Mouse (Mus musculus) erythroblast, embryonic 14.5 days (primary cell): ENCODE data around the gene Polq. TPM values are rescaled to one million over a fixed set of nuclear protein-coding genes. Genes with fewer than 3 reads are reported as not detected.
"Not testable (repeated sequence)": the region's sequence is repeated elsewhere in the genome, so short reads cannot be mapped to it uniquely, and the experiment has no call there.

ENCODE experiments used
- H3K27me3 ChIP-seq: 2 replicates; pipeline ENCODE4 v1.6.1; 2012; ENCODE audit warnings: inconsistent platforms; ENCODE audit not compliant: control insufficient read depth
- H3K36me3 ChIP-seq: 2 replicates; pipeline ENCODE4 v1.6.1; 2012; ENCODE audit warnings: mild to moderate bottlenecking, inconsistent platforms; ENCODE audit not compliant: control insufficient read depth
- H3K4me1 ChIP-seq: 2 replicates; pipeline ENCODE4 v1.6.1; 2012; ENCODE audit warnings: inconsistent platforms; ENCODE audit not compliant: control insufficient read depth
- H3K4me3 ChIP-seq: replicated peaks from 2 replicates; pipeline ENCODE3; 2012; ENCODE audit warnings: moderate library complexity, mild to moderate bottlenecking, inconsistent platforms
- H3K9me3 ChIP-seq: 2 replicates; pipeline ENCODE4 v1.6.1; 2012; ENCODE audit warnings: low read length, inconsistent platforms, mixed read lengths; ENCODE audit not compliant: control insufficient read depth
- GATA1 ChIP-seq: IDR thresholded peaks from 2 replicates; pipeline ENCODE4 v1.6.1; 2012; ENCODE audit warnings: low read length, inconsistent platforms, mixed read lengths
- TAL1 ChIP-seq: IDR thresholded peaks from 3 replicates; pipeline ENCODE4 v1.6.1; 2012; ENCODE audit warnings: low read length, inconsistent platforms, mixed read lengths
- polyA plus RNA-seq: library from polyadenylated mRNA; stranded (reverse); fragments of >175 nt; gene quantifications from 2 replicates; pipeline ENCODE4 v1.2.3, GENCODE M21; 2012

Gene Polq
- polyA plus RNA-seq, 1 experiment: 0.44 TPM

- Histone ChIP-seq H3K4me3 (no peak overlapping the region), H3K9me3 (no peaks in the 10 kb centered on the region; the same call in 1 of the 2 replicates), H3K4me1 (no peaks in the 10 kb centered on the region), H3K36me3 (peaks cover 86% of the 10 kb centered on the region), H3K27me3 (no peaks in the 10 kb centered on the region)
- TF ChIP-seq TAL1 (no peak), GATA1 (no peak)
Observed at GRCm38 (mm10) chr16:37061261-37061660, 49.7 kb downstream of the Polq start.

GRCm38 (mm10) chr16:37072354-37072753 is 60.8 kb downstream of the Polq start:
- no peak for TF ChIP-seq GATA1
- no peak for TF ChIP-seq TAL1
- no peaks in the 10 kb centered on the region for H3K9me3 ChIP-seq
- H3K36me3 ChIP-seq: peaks cover 76% of the 10 kb centered on the region
- no peak overlapping the region for H3K4me3 ChIP-seq
- no peaks in the 10 kb centered on the region for H3K4me1 ChIP-seq
- H3K27me3 ChIP-seq: no peaks in the 10 kb centered on the region

- Histone ChIP-seq H3K4me1 (no peaks in the 10 kb centered on the region), H3K27me3 (no peaks in the 10 kb centered on the region), H3K36me3 (peaks cover 96% of the 10 kb centered on the region), H3K9me3 (peaks cover 4% of the 10 kb centered on the region; the same call in 1 of the 2 replicates), H3K4me3 (no peak overlapping the region)
- TF ChIP-seq TAL1 (no peak), GATA1 (no peak)
Observed at GRCm38 (mm10) chr16:37089648-37090047, 78.1 kb downstream of the Polq start.

GRCm38 (mm10) chr16:37094169-37094833 is 82.7 kb downstream of the Polq start:
- TF ChIP-seq GATA1 (no peak), TAL1 (no peak)
- Histone ChIP-seq H3K4me1 (no peaks in the 10 kb centered on the region), H3K36me3 (peaks cover 77% of the 10 kb centered on the region), H3K9me3 (no peaks in the 10 kb centered on the region), H3K4me3 (no peak overlapping the region), H3K27me3 (no peaks in the 10 kb centered on the region)

GRCm38 (mm10) chr16:37108763-37109162 is 97.2 kb downstream of the Polq start:
- no peak for TF ChIP-seq TAL1
- no peak for TF ChIP-seq GATA1
- Histone ChIP-seq H3K4me1 (no peaks in the 10 kb centered on the region), H3K9me3 (no peaks in the 10 kb centered on the region), H3K27me3 (no peaks in the 10 kb centered on the region), H3K4me3 (no peak overlapping the region), H3K36me3 (no peaks in the 10 kb centered on the region)

- TF ChIP-seq GATA1 (no peak), TAL1 (no peak)
- H3K36me3 ChIP-seq: no peaks in the 10 kb centered on the region
- no peaks in the 10 kb centered on the region for H3K9me3 ChIP-seq
- no peaks in the 10 kb centered on the region for H3K4me1 ChIP-seq
- no peak overlapping the region for H3K4me3 ChIP-seq
- no peaks in the 10 kb centered on the region for H3K27me3 ChIP-seq
Observed at GRCm38 (mm10) chr16:37109285-37109684, 97.7 kb downstream of the Polq start.

- H3K27me3 ChIP-seq, H3K4me3 ChIP-seq, H3K36me3 ChIP-seq, H3K4me1 ChIP-seq, H3K9me3 ChIP-seq: not testable (repeated sequence)
Observed at GRCm38 (mm10) chr16:37125190-37125589, 113.6 kb downstream of the Polq start.

Other genes starting within 250 kb of the Polq start
- 0.14 TPM in 1 of 2 replicates, not detected in the other for gene Slc15a2, start 226.8 kb upstream of the Polq start, polyA plus RNA-seq
- gene Iqcb1, start 183.4 kb upstream of the Polq start, polyA plus RNA-seq: 0.08 and 0.23 TPM in 2 replicates
- 0.04 TPM in 1 of 2 replicates, not detected in the other for gene Eaf2, start 136.8 kb upstream of the Polq start, polyA plus RNA-seq
- 1.5 and 2.3 TPM in 2 replicates for gene Golgb1, start 136.6 kb upstream of the Polq start, polyA plus RNA-seq
- gene Hcls1, start 76.8 kb upstream of the Polq start, polyA plus RNA-seq: 0.62 and 0.92 TPM in 2 replicates
- not detected in 2 replicates for gene Fbxo40, start 21.3 kb upstream of the Polq start, polyA plus RNA-seq